Mouse (Mus musculus) embryonic stem cell, embryonic (primary cell): ENCODE results near the gene Irf3.

Experiments used
- CTCF ChIA-PET, 4 experiments: fragments of 300-600 bp in 2 of 4; fragments of 350-600 bp in 2 of 4; sonication (Branson Sonifier 250); formaldehyde crosslinking; loops; one replicate each; lab custom pipeline; 2022; ENCODE audit warnings: inconsistent platforms in 2 of 4; lab: Charles Lee
- POLR2A ChIA-PET, 4 experiments: fragments of 300-600 bp in 2 of 4; fragments of 350-600 bp in 2 of 4; sonication (Branson Sonifier 250); formaldehyde crosslinking; loops; one replicate each; lab custom pipeline; 2022; ENCODE audit warnings: antibody characterized with exemption in 4 of 4, inconsistent platforms in 1 of 4; lab: Charles Lee

Gene Irf3

DNA sequence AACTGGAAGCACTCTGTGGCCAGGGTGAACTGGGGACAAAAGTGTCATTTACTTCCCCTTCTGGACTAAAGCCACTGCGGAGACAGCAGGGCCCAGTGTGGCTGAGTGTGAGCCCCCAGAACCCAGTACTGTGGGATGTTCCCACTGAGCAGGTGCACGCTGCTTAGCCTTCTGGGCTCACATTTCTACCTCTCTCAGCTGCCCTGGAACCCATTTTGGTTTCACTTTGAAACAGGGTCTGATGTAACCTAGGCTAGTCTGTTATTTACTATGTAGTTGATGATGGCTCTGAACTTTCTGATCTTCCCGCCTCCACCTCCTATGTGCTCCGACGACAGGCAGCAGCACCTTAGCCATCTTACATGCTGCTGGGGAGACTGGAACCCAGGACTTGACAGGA, 34.6 kb upstream of the Irf3 start:
- CTCF ChIA-PET: interaction anchor here in 3 of 4 experiments (0.5 to 1.6 kb wide), 5 partner anchors 10 to 196 kb away, joined by 3 to 4 read pairs (median 4); partner anchors contain the start of gene Cpt1c (in 1 of the 3)
- POLR2A ChIA-PET: interaction anchor here in 3 of 4 experiments (0.6 to 3.1 kb wide), 13 partner anchors 7 to 135 kb away, joined by 3 to 14 read pairs (median 4); partner anchors contain the start of genes Fuz (in 1 of the 3), Prmt1 (in 1 of the 3) and Tbc1d17 (in 1 of the 3)

DNA sequence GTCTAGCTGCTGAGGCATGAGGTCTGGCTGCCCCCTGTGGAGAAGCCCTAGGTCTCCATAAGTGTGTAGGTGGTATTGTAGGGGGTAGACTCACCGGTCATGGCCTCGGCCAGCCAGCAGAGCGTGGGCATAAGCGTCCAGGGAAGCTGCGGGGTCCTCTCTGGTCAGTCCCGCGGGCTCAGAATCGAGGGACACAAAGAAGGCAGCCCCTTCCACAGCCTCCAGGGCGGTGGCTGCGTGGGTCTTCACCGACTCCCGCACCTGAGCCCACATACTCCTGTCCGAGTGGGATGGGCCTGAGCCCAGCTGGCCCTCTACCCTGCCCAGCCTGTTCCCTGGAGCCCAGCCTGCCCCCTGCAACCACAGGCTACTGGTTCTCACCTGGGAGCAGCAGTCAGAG, 32.5 kb upstream of the Irf3 start:
- ChIA-PET CTCF (interaction anchor here in 3 of 4 experiments (1.0 to 1.8 kb wide), 6 partner anchors 8 to 103 kb away, joined by 3 to 11 read pairs (median 6); partner anchors contain the start of gene Irf3 (in 1 of the 3)), POLR2A (interaction anchor here in 2 of 4 experiments (0.6 to 2.1 kb wide), 14 partner anchors 8 to 149 kb away, joined by 3 to 13 read pairs (median 6); partner anchors contain the start of genes Cpt1c (in 1 of the 2), Nup62 (in 1 of the 2) and Prmt1 (in 1 of the 2))

DNA sequence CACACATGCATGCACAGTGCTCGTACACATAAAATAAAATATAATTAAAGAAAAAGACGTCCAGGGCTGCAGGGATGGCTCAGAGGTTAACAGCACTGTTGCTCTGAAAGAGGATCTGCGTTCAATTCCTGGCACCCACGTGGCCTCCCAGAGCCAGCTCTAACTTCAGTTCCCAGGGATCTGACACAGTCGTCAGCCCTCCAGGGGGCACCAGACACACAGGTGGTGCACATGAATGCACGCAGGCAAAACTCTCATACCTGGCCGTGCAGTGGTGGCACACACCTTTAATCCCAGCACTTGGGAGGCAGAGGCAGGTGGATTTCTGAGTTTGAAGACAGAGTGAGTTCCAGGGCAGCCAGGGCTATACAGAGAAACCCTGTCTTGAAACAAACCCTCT, 31.5 kb upstream of the Irf3 start:
- POLR2A ChIA-PET: interaction anchor here (0.5 to 2.1 kb wide), 21 partner anchors 8 to 454 kb away, joined by 3 to 13 read pairs (median 4); partner anchors contain the start of genes Prmt1 (in 3 of the 4), Ap2a1 (in 1 of the 4), Cpt1c (in 1 of the 4) and Lhb (in 1 of the 4)
- CTCF ChIA-PET: interaction anchor here (0.6 to 1.8 kb wide), 28 partner anchors 9 to 593 kb away, joined by 3 to 11 read pairs (median 4); partner anchors contain the start of genes Prmt1 (in 2 of the 4), Ap2a1 (in 1 of the 4), Gys1 (in 1 of the 4) and Irf3 (in 1 of the 4)

DNA sequence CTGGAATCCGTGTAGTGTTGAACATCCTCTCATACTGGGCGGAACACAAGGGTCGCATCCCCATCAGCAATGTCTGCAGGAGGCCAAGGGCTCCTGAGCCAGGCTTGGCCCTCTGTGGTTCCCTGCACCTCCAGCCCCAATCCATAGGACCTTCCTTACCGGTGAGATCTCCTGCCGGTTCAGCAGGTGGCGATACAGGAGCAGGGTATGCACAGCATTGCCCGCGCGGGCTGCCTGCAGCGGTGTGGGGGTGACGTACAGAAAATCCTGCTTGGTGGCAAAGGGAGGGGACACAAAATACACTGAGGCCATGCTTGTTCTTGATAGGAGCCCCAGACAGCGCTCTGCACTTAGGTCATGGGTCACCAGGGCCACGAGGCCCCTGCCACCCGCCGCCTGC, 30.8 kb upstream of the Irf3 start:
- CTCF ChIA-PET: interaction anchor here (0.6 to 1.8 kb wide), 11 partner anchors 14 to 264 kb away, joined by 3 to 11 read pairs (median 4); partner anchors contain the start of gene Prmt1 (in 1 of the 4)
- POLR2A ChIA-PET: interaction anchor here in 3 of 4 experiments (1.0 to 2.1 kb wide), 8 partner anchors 10 to 134 kb away, joined by 3 to 13 read pairs (median 6); partner anchors contain the start of gene Prmt1 (in 3 of the 3)

DNA sequence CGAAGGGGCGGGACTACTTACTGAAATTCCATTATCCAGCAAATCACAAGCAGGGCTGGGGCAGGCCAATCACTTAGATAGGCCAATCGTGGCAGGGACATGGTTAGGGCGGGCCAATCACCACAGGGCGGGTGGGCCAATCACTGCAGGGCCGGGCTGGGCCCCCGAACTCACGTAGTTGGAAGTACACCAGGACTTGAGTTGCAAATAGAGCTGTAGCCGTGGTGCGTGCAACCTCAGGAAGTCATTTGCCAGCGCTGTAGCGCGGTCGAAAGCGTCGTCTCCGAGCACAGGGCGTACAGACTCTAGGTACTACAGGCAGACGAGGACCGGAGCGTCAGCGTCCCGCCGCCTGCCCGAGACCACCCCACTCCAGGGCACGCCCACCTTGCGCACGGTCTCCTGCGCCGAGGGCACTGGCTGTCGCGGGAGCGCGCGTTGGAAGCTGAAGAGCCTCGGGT, 27.2 kb upstream of the Irf3 start:
- POLR2A ChIA-PET: interaction anchor here (0.5 to 10.8 kb wide), 93 partner anchors 8 to 1123 kb away, joined by 3 to 239 read pairs (median 4); partner anchors contain the start of genes Prmt1 (in 4 of the 4), Rras (in 3 of the 4), Ap2a1 (in 2 of the 4) and Atf5 (in 2 of the 4)
- CTCF ChIA-PET: interaction anchor here (0.6 to 2.5 kb wide), 31 partner anchors 12 to 582 kb away, joined by 3 to 22 read pairs (median 4); partner anchors contain the start of genes Prmt1 (in 2 of the 4), Ap2a1 (in 1 of the 4), Fcgrt (in 1 of the 4) and Flt3l (in 1 of the 4)

DNA sequence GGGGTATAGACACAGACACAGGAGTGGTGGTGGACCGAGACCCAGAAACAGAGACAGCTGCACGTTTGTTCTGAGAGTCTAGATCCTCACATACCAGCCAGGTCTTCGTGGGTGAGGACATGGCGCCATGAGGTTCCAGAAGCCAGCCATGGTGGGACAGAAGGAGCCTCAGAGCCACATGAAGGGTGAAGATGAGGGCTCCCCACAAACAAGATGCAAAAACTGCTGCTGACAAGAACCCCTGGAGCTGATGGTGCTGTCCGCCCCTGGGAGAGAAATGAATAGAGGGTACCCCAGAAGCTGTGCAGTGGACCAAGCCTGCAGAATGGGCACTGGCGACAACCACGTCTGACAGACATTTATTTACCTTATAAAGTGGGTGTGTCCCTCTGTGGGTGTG, 26.3 kb upstream of the Irf3 start:
- POLR2A ChIA-PET: interaction anchor here (0.5 to 10.8 kb wide), 54 partner anchors 7 to 381 kb away, joined by 3 to 239 read pairs (median 8); partner anchors contain the start of genes Ap2a1 (in 2 of the 4), Atf5 (in 2 of the 4), Il4i1 (in 2 of the 4) and Nup62 (in 2 of the 4)
- CTCF ChIA-PET: interaction anchor here in 3 of 4 experiments (0.5 to 2.5 kb wide), 11 partner anchors 13 to 583 kb away, joined by 3 to 22 read pairs (median 4); partner anchors contain the start of genes Prmt1 (in 2 of the 3) and Ap2a1 (in 1 of the 3)

DNA sequence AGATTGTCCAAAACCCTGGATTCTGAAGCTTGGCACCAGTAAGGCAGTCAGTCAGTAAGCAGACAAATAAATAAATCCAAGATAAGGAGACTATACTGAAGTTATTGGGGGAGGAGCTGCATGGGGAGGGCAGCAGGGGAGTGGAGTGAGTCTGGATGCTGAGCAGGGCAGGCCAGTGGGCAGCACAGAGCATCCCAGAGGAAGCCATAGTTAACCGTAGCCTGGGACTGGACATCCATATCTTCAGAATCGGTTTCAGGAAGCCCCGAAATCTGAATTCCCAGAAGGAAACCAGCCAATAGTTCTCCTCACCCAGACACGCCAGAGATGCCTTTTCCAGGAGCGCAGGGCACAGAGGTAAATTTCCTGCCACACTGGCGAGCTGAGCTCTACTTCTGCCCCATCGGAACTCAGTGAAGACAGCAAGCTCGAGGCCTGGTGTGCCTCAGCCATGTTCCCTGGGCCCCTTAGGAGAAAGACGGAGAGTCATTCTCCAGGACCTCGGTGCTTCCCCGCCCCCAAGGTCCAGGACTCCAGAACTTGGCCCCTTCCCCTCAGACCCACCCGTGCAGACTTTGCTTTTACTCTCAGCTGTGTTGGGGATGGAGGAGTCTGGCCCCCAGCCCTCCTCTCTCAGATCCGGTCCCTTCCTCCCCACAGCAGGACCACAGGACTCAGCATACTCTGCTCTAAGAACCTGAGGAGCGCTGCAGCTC, 23.9 kb upstream of the Irf3 start:
- CTCF ChIA-PET: interaction anchor here in 2 of 4 experiments (1.0 to 1.1 kb wide), 2 partner anchors 95 to 150 kb away, joined by 3 read pairs; no protein-coding TSS in a partner anchor

DNA sequence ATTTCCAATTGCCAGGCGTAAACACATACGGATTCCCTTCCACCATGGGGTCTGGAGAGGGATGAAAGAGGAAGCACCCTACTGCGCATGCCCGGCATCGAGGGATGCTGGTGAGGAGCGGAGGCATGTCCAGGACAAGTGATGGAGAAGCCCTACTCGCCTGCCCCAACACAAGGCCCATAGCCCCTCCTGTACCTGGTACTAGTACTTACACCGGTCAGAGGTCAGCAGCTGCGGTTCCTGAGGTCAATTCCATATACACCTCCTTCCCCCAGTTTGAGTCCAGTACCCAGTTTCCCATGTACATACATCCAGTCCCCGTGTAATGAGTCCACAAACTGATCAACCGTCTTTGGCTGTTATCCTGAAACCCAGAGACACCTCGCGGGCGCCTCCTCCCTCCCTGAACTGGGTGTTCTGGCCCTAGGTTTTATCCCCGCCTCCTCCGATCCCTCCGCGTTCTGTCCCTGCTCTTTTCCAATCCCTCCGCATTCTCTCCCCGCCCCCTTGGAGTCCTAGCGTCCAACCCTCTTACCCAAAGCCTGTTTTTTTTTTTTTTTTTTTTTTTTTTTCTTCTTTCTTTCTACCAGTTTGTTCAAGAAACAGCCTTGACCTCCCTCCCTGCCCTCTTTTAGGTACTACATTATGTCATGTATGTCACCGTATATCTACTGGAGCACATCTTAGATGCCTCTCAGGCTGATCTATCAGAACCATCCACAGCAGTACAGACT, 22.9 kb upstream of the Irf3 start, which contains the start of gene Cpt1c:
Cpt1c (minus strand) TSS at position 469 of the 734 bp plus-strand sequence.
- ChIA-PET CTCF (interaction anchor here in 1 of 4 experiments (1.2 to 2.4 kb wide), 3 partner anchors 11 to 93 kb away, joined by 4 to 16 read pairs (median 4); no protein-coding TSS in a partner anchor), POLR2A (interaction anchor here (0.6 to 10.8 kb wide), 35 partner anchors 9 to 825 kb away, joined by 3 to 239 read pairs (median 4); partner anchors contain the start of genes Prmt1 (in 4 of the 4), Irf3 (in 2 of the 4), Ap2a1 (in 1 of the 4) and Atf5 (in 1 of the 4))

More for the DNA sequence above, 23.9 kb upstream of the Irf3 start:
- POLR2A ChIA-PET: interaction anchor here (0.6 to 10.8 kb wide), 31 partner anchors 8 to 826 kb away, joined by 3 to 239 read pairs (median 4); partner anchors contain the start of genes Prmt1 (in 4 of the 4), Irf3 (in 2 of the 4), Ap2a1 (in 1 of the 4) and Atf5 (in 1 of the 4)

DNA sequence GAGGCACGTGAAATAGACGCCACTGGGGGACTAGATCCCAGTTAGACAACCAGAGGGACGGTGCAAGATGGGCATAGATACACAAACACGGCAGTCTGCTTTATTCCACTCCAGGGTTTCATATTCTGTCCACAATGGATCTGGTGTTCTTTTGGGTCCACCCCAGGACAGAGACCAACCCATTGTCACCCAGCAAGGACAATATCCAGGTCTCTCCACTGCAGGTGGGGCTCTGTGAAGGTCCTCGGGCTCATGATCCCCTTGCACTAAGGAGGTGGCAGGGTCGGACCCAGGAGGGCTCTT, 22.4 kb upstream of the Irf3 start:
- CTCF ChIA-PET: interaction anchor here in 3 of 4 experiments (0.6 to 2.4 kb wide), 17 partner anchors 10 to 230 kb away, joined by 3 to 16 read pairs (median 4); partner anchors contain the start of genes Irf3 (in 1 of the 3) and Prmt1 (in 1 of the 3)

DNA sequence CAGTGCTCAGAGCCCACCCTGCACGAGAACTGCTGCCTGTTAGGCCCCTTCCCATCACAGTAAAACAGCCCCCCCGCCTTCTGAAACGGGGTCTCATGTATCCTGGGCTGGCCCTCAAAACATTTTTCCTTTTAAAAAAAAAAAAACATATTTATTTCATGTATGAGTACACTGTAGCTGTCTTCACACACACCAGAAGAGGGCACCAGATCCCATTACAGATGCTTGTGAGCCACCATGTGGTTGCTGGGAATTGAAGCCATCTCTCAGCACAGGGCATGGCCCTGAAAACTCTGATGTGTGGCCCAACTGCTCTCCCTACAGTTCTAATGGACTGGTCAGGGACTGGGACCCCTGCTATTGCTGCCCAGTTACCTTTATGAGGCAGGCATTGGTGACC, 19.1 kb upstream of the Irf3 start:
- CTCF ChIA-PET: interaction anchor here in 2 of 4 experiments (1.2 to 1.5 kb wide), 2 partner anchors 90 kb away, joined by 3 read pairs; no protein-coding TSS in a partner anchor
- POLR2A ChIA-PET: interaction anchor here in 3 of 4 experiments (0.5 to 13.5 kb wide), 15 partner anchors 4 to 163 kb away, joined by 3 to 246 read pairs (median 4); partner anchors contain the start of genes Prmt1 (in 3 of the 3), Bcl2l12 (in 1 of the 3), Cpt1c (in 1 of the 3) and Il4i1 (in 1 of the 3)

More for the DNA sequence above, 22.4 kb upstream of the Irf3 start:
- POLR2A ChIA-PET: interaction anchor here (0.6 to 10.8 kb wide), 40 partner anchors 8 to 370 kb away, joined by 3 to 239 read pairs (median 4); partner anchors contain the start of genes Prmt1 (in 3 of the 4), Ap2a1 (in 2 of the 4), Irf3 (in 2 of the 4) and Rras (in 2 of the 4)

DNA sequence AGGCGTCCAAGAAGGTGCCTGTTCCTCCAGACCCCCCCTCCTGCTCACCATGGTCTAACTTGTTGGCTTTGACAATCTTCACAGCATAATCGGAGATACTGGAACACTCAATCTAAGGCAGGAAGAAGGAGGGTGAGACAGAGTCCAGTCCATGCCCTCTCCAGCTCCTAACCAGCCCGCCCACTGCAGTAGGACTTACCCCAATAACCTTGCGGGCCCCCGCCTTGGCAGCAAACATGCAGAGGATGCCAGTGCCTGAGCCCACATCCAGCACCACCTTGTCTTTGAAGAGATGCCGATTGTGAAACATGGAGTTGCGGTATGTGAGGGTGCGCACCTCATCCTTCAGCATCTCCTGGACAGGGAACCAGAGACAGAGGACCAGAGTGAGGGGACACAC, 15.9 kb upstream of the Irf3 start:
- POLR2A ChIA-PET: interaction anchor here in 3 of 4 experiments (0.5 to 13.5 kb wide), 17 partner anchors 8 to 132 kb away, joined by 3 to 246 read pairs (median 5); partner anchors contain the start of genes Akt1s1 (in 1 of the 3), Ap2a1 (in 1 of the 3), Bcl2l12 (in 1 of the 3) and Cpt1c (in 1 of the 3)
- CTCF ChIA-PET: interaction anchor here in 2 of 4 experiments (0.7 to 1.2 kb wide), 3 partner anchors 12 to 510 kb away, joined by 4 to 6 read pairs (median 4); no protein-coding TSS in a partner anchor

DNA sequence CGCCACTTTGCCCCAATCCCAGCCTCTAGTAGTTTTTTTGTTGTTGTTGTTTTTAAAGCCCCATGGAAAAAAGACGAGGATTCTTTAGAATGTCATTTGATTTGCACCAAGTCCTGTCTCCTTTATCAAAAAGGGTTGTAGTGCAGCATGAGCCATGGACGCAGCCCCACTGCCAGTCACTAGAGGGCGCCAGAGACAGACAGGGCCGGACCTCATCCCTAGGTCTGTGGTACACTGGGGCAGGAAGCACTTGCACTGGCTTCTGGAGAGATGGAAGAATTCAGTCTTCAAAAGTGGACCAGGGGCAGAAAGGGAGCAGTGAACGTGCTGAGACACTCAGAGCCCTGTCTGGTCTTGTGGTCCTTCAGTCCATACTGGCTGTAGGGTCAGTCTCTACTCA, 14.4 kb upstream of the Irf3 start:
- CTCF ChIA-PET: interaction anchor here in 3 of 4 experiments (0.7 to 1.5 kb wide), 4 partner anchors 54 to 91 kb away, joined by 3 to 5 read pairs (median 4); partner anchors contain the start of gene Ap2a1 (in 1 of the 3)
- POLR2A ChIA-PET: interaction anchor here in 3 of 4 experiments (0.5 to 13.5 kb wide), 23 partner anchors 9 to 322 kb away, joined by 3 to 246 read pairs (median 4); partner anchors contain the start of genes Akt1s1 (in 1 of the 3), Ap2a1 (in 1 of the 3), Bcl2l12 (in 1 of the 3) and Cpt1c (in 1 of the 3)

DNA sequence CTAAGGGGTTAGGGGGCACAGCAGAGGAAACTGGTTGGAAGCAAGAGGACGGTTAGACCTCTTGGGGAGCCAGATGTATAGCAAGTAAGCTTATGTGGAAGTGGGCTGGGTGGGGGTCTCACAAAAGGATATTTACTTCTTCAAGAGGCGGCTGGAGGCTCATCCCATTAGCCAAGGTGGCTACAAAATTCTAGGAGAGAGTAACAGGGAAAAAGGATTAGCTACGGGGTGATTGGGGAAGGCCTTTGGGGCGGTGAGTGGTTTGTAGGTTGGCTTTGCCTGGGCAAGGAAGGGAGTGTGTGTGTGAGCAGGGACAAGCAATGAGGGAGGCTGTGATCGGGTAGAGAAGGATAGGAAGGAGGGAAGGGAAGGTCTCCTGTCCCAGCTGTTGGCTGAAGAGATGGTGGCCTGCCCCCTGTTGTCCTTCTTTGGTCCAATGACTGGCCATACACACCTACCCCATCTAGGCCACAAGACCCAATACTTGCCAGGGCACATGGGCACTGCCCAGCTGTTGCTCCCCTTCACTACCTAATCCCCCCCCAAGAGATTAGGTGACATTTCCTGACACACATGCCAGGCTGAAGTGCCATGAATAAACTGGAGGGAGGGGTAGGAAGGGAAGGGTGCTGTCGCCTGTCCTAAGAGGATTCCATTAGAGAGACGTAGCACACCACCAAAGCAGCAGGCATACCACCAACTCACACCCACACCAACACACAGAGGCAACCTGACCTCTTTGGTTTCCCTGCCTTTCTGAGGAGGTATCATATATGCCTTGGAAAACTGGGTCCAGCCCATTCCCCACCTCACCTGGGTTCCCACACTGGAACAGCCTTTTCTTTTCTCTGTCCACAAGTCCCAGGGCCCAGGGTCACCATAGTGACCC, 13.3 kb upstream of the Irf3 start:
- ChIA-PET CTCF (interaction anchor here in 3 of 4 experiments (0.6 to 2.7 kb wide), 6 partner anchors 9 to 561 kb away, joined by 3 to 23 read pairs (median 4); no protein-coding TSS in a partner anchor), POLR2A (interaction anchor here (0.6 to 13.5 kb wide), 43 partner anchors 7 to 731 kb away, joined by 3 to 246 read pairs (median 5); partner anchors contain the start of genes Bcl2l12 (in 3 of the 4), Irf3 (in 3 of the 4), Akt1s1 (in 2 of the 4) and Ap2a1 (in 2 of the 4))

DNA sequence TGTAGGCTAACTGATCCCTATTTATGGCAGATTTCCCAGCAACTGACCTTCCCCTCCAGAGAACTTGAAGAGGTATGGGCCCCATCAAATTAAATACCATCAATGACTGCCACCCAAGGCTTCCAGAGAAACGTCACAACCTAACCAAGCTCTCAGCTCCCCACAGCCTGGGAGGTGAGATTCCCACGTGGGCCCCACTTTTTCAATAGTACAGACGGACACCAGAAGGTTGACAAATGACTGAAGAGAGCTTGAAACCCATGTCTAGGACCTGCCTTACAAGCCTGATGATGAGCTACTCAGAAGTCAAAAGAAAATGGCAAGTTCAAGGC, 12.6 kb upstream of the Irf3 start:
- CTCF ChIA-PET: interaction anchor here in 2 of 4 experiments (0.6 to 2.7 kb wide), 6 partner anchors 9 to 560 kb away, joined by 3 to 23 read pairs (median 4); partner anchors contain the start of gene Rras (in 1 of the 2)
- POLR2A ChIA-PET: interaction anchor here (0.5 to 13.5 kb wide), 54 partner anchors 8 to 731 kb away, joined by 3 to 246 read pairs (median 6); partner anchors contain the start of genes Bcl2l12 (in 3 of the 4), Irf3 (in 3 of the 4), Rras (in 3 of the 4) and Akt1s1 (in 2 of the 4)
